Mouse (Mus musculus) heart, postnatal 0 days (tissue): ENCODE data around the gene Rasa4. TPM values are rescaled to one million over a fixed set of nuclear protein-coding genes. Genes with fewer than 3 reads are reported as not detected.

Source experiments
- ATAC-seq: fragments of 200-750 bp; cut with Nextera tagmentation; 2 replicates; pipeline ENCODE4 v1.8.0; 2017; ENCODE audit warnings: low read depth, moderate number of reproducible peaks, moderate library complexity; ENCODE audit not compliant: insufficient read depth
- DNase-seq: peaks from one replicate; pipeline ENCODE4 v3.0.0-alpha.2; 2016; ENCODE audit warnings: low spot score
- H3K27ac ChIP-seq: fragments of 300-500 bp; sonication (generic); 2 replicates; pipeline ENCODE4 v1.5.1; 2014; ENCODE audit warnings: low read depth, mild to moderate bottlenecking
- H3K27me3 ChIP-seq: fragments of 300-500 bp; sonication (generic); 2 replicates; pipeline ENCODE4 v1.6.1; 2014; ENCODE audit warnings: low read length, mixed read lengths; ENCODE audit not compliant: control insufficient read depth, insufficient read depth
- H3K36me3 ChIP-seq: fragments of 300-500 bp; sonication (generic); replicated peaks from 2 replicates; pipeline ENCODE4 v1.6.1; 2014; ENCODE audit warnings: low read length, mixed read lengths; ENCODE audit not compliant: control insufficient read depth, insufficient read depth
- H3K4me1 ChIP-seq: fragments of 300-500 bp; sonication (generic); 2 replicates; pipeline ENCODE4 v1.6.1; 2014; ENCODE audit warnings: antibody characterized with exemption; ENCODE audit not compliant: control insufficient read depth, insufficient read depth
- H3K4me2 ChIP-seq: fragments of 300-500 bp; sonication (generic); 2 replicates; pipeline ENCODE4 v1.6.1; 2014; ENCODE audit warnings: low read depth, mild to moderate bottlenecking, low read length, moderate library complexity
- H3K4me3 ChIP-seq: fragments of 300-500 bp; sonication (generic); 2 replicates; pipeline ENCODE4 v1.5.1; 2014; ENCODE audit warnings: low read depth, low read length
- H3K9ac ChIP-seq: fragments of 300-500 bp; sonication (generic); replicated peaks from 2 replicates; pipeline ENCODE4 v1.6.1; 2014; ENCODE audit warnings: low read depth, low read length, mixed read lengths
- H3K9me3 ChIP-seq: fragments of 300-500 bp; sonication (generic); replicated peaks from 2 replicates; pipeline ENCODE4 v1.6.1; 2016; ENCODE audit warnings: low read length; ENCODE audit not compliant: control insufficient read depth
- CTCF ChIP-seq: IDR thresholded peaks from 2 replicates; pipeline ENCODE4 v1.5.1; 2016; ENCODE audit warnings: antibody characterized with exemption, control low read depth, low read depth
- EP300 ChIP-seq: IDR thresholded peaks from 2 replicates; pipeline ENCODE4 v1.6.1; 2016; ENCODE audit warnings: antibody characterized with exemption, low read depth
- WGBS: fragments of 180-500 bp; shearing (Covaris S2); extraction: QIAGEN DNeasy Blood & Tissue Kit; methylation state at CpG from one replicate; pipeline ENCODE4 v1.1.7; 2014; 5-methylcytosine and 5-hydroxymethylcytosine counted together
- polyA plus RNA-seq: library from polyadenylated mRNA; unstranded; fragments of >200 nt; fragmentation: Nextera tagmentation; extraction: Ambion mirVana; gene quantifications from 2 replicates; pipeline ENCODE4 v1.2.1, GENCODE M21; 2015
- total RNA-seq: library from RNA; depleted of rRNA; stranded (reverse); fragments of >200 nt; gene quantifications from 2 replicates; pipeline ENCODE4 v1.2.3, GENCODE M21; 2014; ENCODE audit warnings: low replicate concordance; rRNA removed

The Rasa4 gene
- total RNA-seq (0.27 and 6.2 TPM in 2 replicates), polyA plus RNA-seq (0.96 and 1.3 TPM in 2 replicates)

- peak within 1 kb of the TSS; percentile 55 for H3K4me3 ChIP-seq
- peak; percentile 99 for ATAC-seq
- under 1% methylated on average over 21 of the region's 28 CpGs for WGBS
- H3K4me2 ChIP-seq, result peak within 1 kb of the TSS; percentile 93
- H3K27ac ChIP-seq, result no peak within 1 kb of the TSS
- peak within 1 kb of the TSS; percentile 53 for H3K9ac ChIP-seq
- H3K36me3 ChIP-seq, result no peaks in the 10 kb centered on the region
- TF ChIP-seq EP300 (no peak), CTCF (no peak)
- peaks cover 20% of the 10 kb centered on the region for H3K27me3 ChIP-seq
- H3K4me1 ChIP-seq, result no peaks in the 10 kb centered on the region
- H3K9me3 ChIP-seq, result no peaks in the 10 kb centered on the region
- peak; percentile 87 for DNase-seq
Measured at GRCm38 (mm10) chr5:136083669-136084107, at the start of gene Rasa4. Gene Rasa4 (plus strand): TSS chr5:136083916.

DNA sequence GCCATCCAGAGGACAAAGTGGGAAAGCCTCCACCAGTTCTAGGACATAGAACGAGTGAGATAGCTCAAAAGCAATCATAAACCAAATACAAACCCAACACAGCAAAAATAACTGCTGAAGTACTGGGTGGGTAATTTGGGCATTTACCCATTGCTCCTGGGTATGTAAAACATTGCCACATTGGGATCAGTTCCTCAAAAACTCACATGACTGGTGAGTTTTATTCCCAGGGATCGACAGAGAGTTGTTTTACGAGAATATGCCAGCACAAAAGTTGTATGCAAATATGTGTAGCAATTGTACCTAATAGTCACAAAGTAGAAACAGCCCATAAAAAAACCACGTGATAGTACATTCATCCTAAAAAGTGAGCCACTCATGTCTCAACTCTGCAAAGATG is 48.8 kb upstream of the Rasa4 start:
- no peak for TF ChIP-seq CTCF
- TF ChIP-seq EP300, result no peak
- Histone ChIP-seq H3K9ac (no peak overlapping the region), H3K27ac (no peak overlapping the region), H3K9me3 (no peaks in the 10 kb centered on the region), H3K4me1 (no peaks in the 10 kb centered on the region), H3K4me3 (no peak overlapping the region), H3K27me3 (no peaks in the 10 kb centered on the region), H3K4me2 (no peak overlapping the region), H3K36me3 (peaks cover 32% of the 10 kb centered on the region)
- DNase-seq, result no peak
- ATAC-seq, result no peak
- WGBS, result 77% methylated on average over 4 of the region's 4 CpGs

- peaks cover 28% of the 10 kb centered on the region for H3K36me3 ChIP-seq
- no peaks in the 10 kb centered on the region for H3K4me1 ChIP-seq
- no peak overlapping the region for H3K9ac ChIP-seq
- H3K27ac ChIP-seq, result no peak overlapping the region
- ATAC-seq (no peak), DNase-seq (no peak)
- no peak overlapping the region for H3K4me3 ChIP-seq
- no peaks in the 10 kb centered on the region for H3K27me3 ChIP-seq
- 85% methylated on average over 1 of the region's 1 CpGs for WGBS
- no peaks in the 10 kb centered on the region for H3K9me3 ChIP-seq
- TF ChIP-seq EP300 (no peak), CTCF (no peak)
- no peak overlapping the region for H3K4me2 ChIP-seq
Measured at GRCm38 (mm10) chr5:136035285-136035684, 48.4 kb upstream of the Rasa4 start.

DNA sequence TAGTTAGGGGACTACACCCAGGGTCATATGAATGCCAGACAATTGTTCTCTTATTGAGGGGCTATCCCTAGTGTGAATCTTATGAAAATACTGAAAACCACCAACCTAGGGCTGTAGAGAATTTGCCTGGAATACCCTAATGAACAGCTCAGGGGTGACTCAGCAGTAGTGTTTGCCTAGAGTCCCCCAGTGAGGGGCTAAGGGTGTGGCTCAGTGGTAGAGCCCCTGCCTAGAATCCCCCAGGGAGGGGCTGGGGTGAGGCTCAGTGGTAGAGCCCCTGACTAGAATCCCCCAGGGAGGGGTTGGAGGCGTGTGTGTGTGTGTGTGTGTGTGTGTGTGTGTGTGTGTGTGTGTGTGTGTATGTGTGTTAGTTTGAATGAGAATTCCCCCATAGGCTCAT is 47.0 kb upstream of the Rasa4 start:
- ATAC-seq (no peak), DNase-seq (no peak)
- Histone ChIP-seq H3K4me2 (no peak overlapping the region), H3K4me3 (no peak overlapping the region), H3K9ac (no peak overlapping the region), H3K36me3 (peaks cover 14% of the 10 kb centered on the region), H3K4me1 (no peaks in the 10 kb centered on the region), H3K27ac (no peak overlapping the region), H3K27me3 (no peaks in the 10 kb centered on the region), H3K9me3 (no peaks in the 10 kb centered on the region)
- WGBS, result 89% methylated on average over 1 of the region's 1 CpGs
- TF ChIP-seq EP300, result no peak
- no peak for TF ChIP-seq CTCF

- Histone ChIP-seq H3K9me3 (no peaks in the 10 kb centered on the region), H3K4me2 (no peak within 1 kb of the TSS), H3K27ac (no peak within 1 kb of the TSS), H3K36me3 (no peaks in the 10 kb centered on the region), H3K27me3 (no peaks in the 10 kb centered on the region), H3K4me3 (no peak within 1 kb of the TSS), H3K9ac (no peak within 1 kb of the TSS), H3K4me1 (no peaks in the 10 kb centered on the region)
- TF ChIP-seq CTCF (no peak), EP300 (no peak)
- DNase-seq (no peak), ATAC-seq (no peak)
- WGBS, result 51% methylated on average over 17 of the region's 17 CpGs
Measured at GRCm38 (mm10) chr5:136038258-136039214, 45.2 kb upstream of the Rasa4 start, which contains the start of gene Upk3b. Gene Upk3b (plus strand): TSS chr5:136038496.
